Mouse (Mus musculus) brain, adult 10 weeks (tissue): ENCODE results near the gene Gm20929. TPM values are rescaled to one million over a fixed set of nuclear protein-coding genes. Genes with fewer than 3 reads are reported as not detected.

Source experiments
- polyA plus RNA-seq: library from polyadenylated mRNA; stranded (reverse); fragments of 350-450 nt; fragmentation: Illumina TruSeq; extraction: RNeasy Lipid Tissue Mini Kit (QIAGEN cat#74804); gene quantifications from one replicate; pipeline ENCODE4 v1.2.3, GENCODE M21; 2015; ENCODE audit warnings: low read depth, low replicate concordance

The Gm20929 gene
- not detected for polyA plus RNA-seq

GRCm38 (mm10) chrY:53843649-53844048, at the start of gene Gm20929:
Gene Gm20929, plus strand, starts transcription at chrY:53843949.

